Mouse (Mus musculus): ENCODE data around the gene Vmn2r124. TPM values are rescaled to one million over a fixed set of nuclear protein-coding genes. Genes with fewer than 3 reads are reported as not detected.
"Not testable (repeated sequence)": the region's sequence is repeated elsewhere in the genome, so short reads cannot be mapped to it uniquely, and the experiment has no call there.

Gene Vmn2r124
- total RNA-seq (2021) = not detected
- long read RNA-seq, experiment 1 = 0 reads
- long read RNA-seq, experiment 2 = 0 reads

GRCm38 (mm10) chr17:18049124-18049523 lies at the start of gene Vmn2r124:
Gene Vmn2r124, plus strand, starts transcription at chr17:18049424.
- DNase-seq (ENCODE audit: low spot score) = no peak

- DNase-seq (ENCODE audit: low spot score) = no peak
Measured at GRCm38 (mm10) chr17:18004752-18005151, 44.5 kb upstream of the Vmn2r124 start.

GRCm38 (mm10) chr17:18021433-18021832 lies 27.8 kb upstream of the Vmn2r124 start, which contains the start of gene Fpr-rs4:
Gene Fpr-rs4, plus strand, starts transcription at chr17:18021733.
- no peak for DNase-seq (ENCODE audit: low spot score)

DNA sequence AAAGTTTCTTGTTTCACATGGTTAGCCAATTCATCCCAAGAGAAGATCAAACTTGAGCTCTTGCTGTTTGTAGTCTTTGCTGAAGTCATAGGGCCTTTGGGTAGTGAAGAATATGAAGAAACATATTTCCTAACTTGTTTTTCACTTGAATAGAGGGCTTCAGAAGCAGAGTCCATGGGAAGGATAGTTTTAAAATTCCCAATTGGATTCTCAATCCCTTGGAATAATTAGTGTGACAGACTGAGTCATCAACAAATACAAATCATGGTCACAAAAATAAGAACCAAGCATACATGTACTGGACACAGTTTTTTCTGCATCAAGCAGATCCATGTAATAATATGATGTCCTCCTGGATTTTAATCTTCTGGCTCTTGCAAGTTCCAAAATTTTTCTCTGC lies 35.5 kb downstream of the Vmn2r124 start, which contains the start of gene Vmn2r91:
Gene Vmn2r91 (plus strand): TSS at position 301 of the 400 bp plus-strand sequence.
- not testable (repeated sequence) for DNase-seq (ENCODE audit: low spot score)

- DNase-seq (ENCODE audit: low spot score) = not testable (repeated sequence)
Measured at GRCm38 (mm10) chr17:18095626-18096025, 46.4 kb downstream of the Vmn2r124 start.

DNA sequence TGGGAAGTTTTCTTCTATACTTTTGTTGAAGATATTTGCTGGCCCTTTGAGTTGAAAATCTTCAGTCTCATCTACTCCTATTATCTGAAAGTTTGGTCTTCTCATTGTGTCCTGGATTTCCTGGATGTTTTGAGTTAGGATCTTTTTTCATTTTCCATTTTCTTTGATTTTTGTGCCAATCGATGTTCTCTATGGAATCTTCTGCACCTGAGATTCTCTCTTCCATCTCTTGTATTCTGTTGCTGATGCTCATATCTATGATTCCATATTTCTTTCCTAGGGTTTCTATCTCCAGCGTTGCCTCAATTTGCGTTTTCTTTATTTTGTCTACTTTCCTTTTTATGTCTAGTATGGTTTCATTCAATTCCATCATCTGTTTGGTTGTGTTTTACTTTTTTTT lies 53.0 kb downstream of the Vmn2r124 start:
- DNase-seq (ENCODE audit: low spot score) = not testable (repeated sequence)

Other genes with a start within 250 kb of the Vmn2r124 start
- gene Spaca6, start 222.3 kb upstream of the Vmn2r124 start, total RNA-seq (2021) = 1 to 10 TPM; 4.8 to 6.0 TPM
- under 1 TPM; 0.09 to 0.52 TPM for gene Has1, start 194.2 kb upstream of the Vmn2r124 start, total RNA-seq (2021)
- not detected for gene Fpr1, start 165.5 kb upstream of the Vmn2r124 start, total RNA-seq (2021)
- gene Fpr2, start 161.6 kb upstream of the Vmn2r124 start, total RNA-seq (2021) = not detected
- gene Fpr3, start 161.6 kb upstream of the Vmn2r124 start, total RNA-seq (2021) = not detected
- not detected for gene Fpr-rs4, start 27.7 kb upstream of the Vmn2r124 start, total RNA-seq (2021)
- not detected for gene Vmn2r91, start 35.6 kb downstream of the Vmn2r124 start, total RNA-seq (2021)
- not detected for gene Vmn2r92, start 102.5 kb downstream of the Vmn2r124 start, total RNA-seq (2021)
- not detected for gene Vmn2r94, start 228.3 kb downstream of the Vmn2r124 start, total RNA-seq (2021)
- not detected for gene Vmn2r93, start 248.7 kb downstream of the Vmn2r124 start, total RNA-seq (2021)